Mouse (Mus musculus) granulocyte monocyte progenitor cell, adult 5-6 weeks (primary cell): ENCODE data around the gene Ces2b. TPM values are rescaled to one million over a fixed set of nuclear protein-coding genes. Genes with fewer than 3 reads are reported as not detected.

Experiments used
- total RNA-seq, 2 experiments: library from RNA; stranded (forward) in 1 of 2; stranded (reverse) in 1 of 2; fragments of 200-712, 200-1000 nt in 1 of 2; fragments of >200 nt in 1 of 2; fragmentation: Nextera tagmentation in 1 of 2; gene quantifications; 2 replicates each; pipeline ENCODE4 v1.2.3; 2014 to 2017

Ces2b gene
- total RNA-seq, 2 experiments from 2014 or later, result not detected

Other genes starting within 250 kb of the Ces2b start
- 9.6 and 13.1 TPM in 2 replicates for gene Pdp2, start 240.1 kb upstream of the Ces2b start, total RNA-seq (2014; fragmentation: Nextera tagmentation)
- gene Pdp2, start 240.1 kb upstream of the Ces2b start, total RNA-seq (2017), result 10.3 and 11.4 TPM in 2 replicates
- gene Cdh16, start 207.2 kb upstream of the Ces2b start, total RNA-seq (2014; fragmentation: Nextera tagmentation), result not detected in 2 replicates
- gene Cdh16, start 207.2 kb upstream of the Ces2b start, total RNA-seq (2017), result not detected in 2 replicates
- 0.95 and 2.6 TPM in 2 replicates for gene Rrad, start 200.2 kb upstream of the Ces2b start, total RNA-seq (2014; fragmentation: Nextera tagmentation)
- gene Rrad, start 200.2 kb upstream of the Ces2b start, total RNA-seq (2017), result 1.3 and 2.1 TPM in 2 replicates
- gene Ciao2b, start 189.6 kb upstream of the Ces2b start, total RNA-seq (2014; fragmentation: Nextera tagmentation), result 21.4 and 40.5 TPM in 2 replicates
- gene Ciao2b, start 189.6 kb upstream of the Ces2b start, total RNA-seq (2017), result 14.8 and 24.8 TPM in 2 replicates
- gene Ces2a, start 97.6 kb upstream of the Ces2b start, total RNA-seq (2014; fragmentation: Nextera tagmentation), result not detected in 2 replicates
- gene Ces2a, start 97.6 kb upstream of the Ces2b start, total RNA-seq (2017), result not detected in 2 replicates
- gene Ces2c, start 15.5 kb downstream of the Ces2b start, total RNA-seq (2014; fragmentation: Nextera tagmentation), result not detected in 2 replicates
- not detected in 2 replicates for gene Ces2c, start 15.5 kb downstream of the Ces2b start, total RNA-seq (2017)
- gene Ces2e, start 94.7 kb downstream of the Ces2b start, total RNA-seq (2014; fragmentation: Nextera tagmentation), result not detected in 2 replicates
- not detected in 2 replicates for gene Ces2e, start 94.7 kb downstream of the Ces2b start, total RNA-seq (2017)
- not detected in 2 replicates for gene Ces2f, start 115.8 kb downstream of the Ces2b start, total RNA-seq (2014; fragmentation: Nextera tagmentation)
- gene Ces2f, start 115.8 kb downstream of the Ces2b start, total RNA-seq (2017), result not detected in 2 replicates
- gene Ces2g, start 130.1 kb downstream of the Ces2b start, total RNA-seq (2014; fragmentation: Nextera tagmentation), result 0.15 and 0.32 TPM in 2 replicates
- gene Ces2g, start 130.1 kb downstream of the Ces2b start, total RNA-seq (2017), result 0.65 and 0.88 TPM in 2 replicates
- gene Ces2h, start 169.3 kb downstream of the Ces2b start, total RNA-seq (2014; fragmentation: Nextera tagmentation), result not detected in 2 replicates
- not detected in 2 replicates for gene Ces2h, start 169.3 kb downstream of the Ces2b start, total RNA-seq (2017)
- not detected in 2 replicates for gene Ces3a, start 217.0 kb downstream of the Ces2b start, total RNA-seq (2014; fragmentation: Nextera tagmentation)
- gene Ces3a, start 217.0 kb downstream of the Ces2b start, total RNA-seq (2017), result not detected in 2 replicates